Mouse (Mus musculus): ENCODE data around the gene Slc12a1. TPM values are rescaled to one million over a fixed set of nuclear protein-coding genes. Genes with fewer than 3 reads are reported as not detected.

Slc12a1 gene
- polyA plus RNA-seq, 1 experiment from 2014 or later, result 0.03 TPM

Other genes with a start within 250 kb of the Slc12a1 start
- 1.7 and 2.4 TPM in 2 replicates for gene Slc24a5, start 84.4 kb upstream of the Slc12a1 start, polyA plus RNA-seq (2015; fragmentation: Nextera tagmentation; extraction: Ambion mirVana)
- 82.3 and 93.8 TPM in 2 replicates for gene Myef2, start 28.8 kb upstream of the Slc12a1 start, polyA plus RNA-seq (2015; fragmentation: Nextera tagmentation; extraction: Ambion mirVana)
- gene Ctxn2, start 15.8 kb upstream of the Slc12a1 start, polyA plus RNA-seq (2015; fragmentation: Nextera tagmentation; extraction: Ambion mirVana), result not detected in 2 replicates
- gene Dut, start 94.7 kb downstream of the Slc12a1 start, polyA plus RNA-seq (2015; fragmentation: Nextera tagmentation; extraction: Ambion mirVana), result 148 and 152 TPM in 2 replicates

Measured in lung, embryonic 16.5 days (tissue).